Mouse (Mus musculus): Measurements from ENCODE around the gene Supt4a. TPM values are rescaled to one million over a fixed set of nuclear protein-coding genes. Genes with fewer than 3 reads are reported as not detected.

Supt4a gene
- total and polyA plus RNA-seq, 3 experiments, result 229 to 251 (median 241) TPM

- no peaks in the 10 kb centered on the region for H3K9me3 ChIP-seq (replicated peaks; ENCODE audit: low read length)
- peaks cover 76 to 97% of the 10 kb centered on the region in 2 experiments for H3K36me3 ChIP-seq (replicated peaks in 1 of 2; ENCODE audit: control insufficient read depth in 1 of 2, insufficient read depth in 1 of 2, low read length in 1 of 2)
- dilution Hi-C loops (cut with MboI; ENCODE audit: extremely low pct_ligation_motif_present, extremely low pct_unique_long_range_greater_than_20kb, low sequenced_read_pairs) (no loop called here), in situ Hi-C loops (cut with MboI; ENCODE audit: low pct_ligation_motif_present, low pct_unique_long_range_greater_than_20kb, low sequenced_read_pairs) (no loop called here)
- no peaks in the 10 kb centered on the region for H3K27me3 ChIP-seq (replicated peaks)
- TF ChIP-seq USF2 (conservative IDR thresholded peaks at IDR 0.05; ENCODE audit: low read depth, low read length) (no peak), ELF1 (IDR thresholded peaks at IDR 0.05; ENCODE audit: low read depth, low read length) (no peak), SMC3 (IDR thresholded peaks at IDR 0.05; ENCODE audit: low read depth, low read length) (peak; percentile 99), BHLHE40 (IDR thresholded peaks at IDR 0.05; ENCODE audit: low read depth, low read length) (no peak), RAD21 (IDR thresholded peaks at IDR 0.05; ENCODE audit: low read depth, low read length) (peak; percentile 99), MXI1 (IDR thresholded peaks at IDR 0.05; ENCODE audit: low read depth, low read length) (no peak), HCFC1 (IDR thresholded peaks at IDR 0.05; ENCODE audit: low read depth, low read length) (no peak), NELFE (IDR thresholded peaks at IDR 0.05; ENCODE audit: low read depth, low read length) (0 out of 2 replicates have a peak, but pooled peaks have one; percentile 9), ZC3H11A (IDR thresholded peaks at IDR 0.05; ENCODE audit: low read depth, low read length) (peak; percentile 96), TCF12 (IDR thresholded peaks at IDR 0.05; ENCODE audit: low read depth, low read length) (no peak), CTCF (conservative IDR thresholded peaks at IDR 0.05 in 1 of 2, IDR thresholded peaks at IDR 0.05 in 1 of 2; ENCODE audit: low read depth in 2 of 2, low read length in 2 of 2) (peak; percentile 95 to 99), MAX (IDR thresholded peaks at IDR 0.05; ENCODE audit: low read length) (no peak), ZMIZ1 (IDR thresholded peaks at IDR 0.05; ENCODE audit: low read depth, low read length) (no peak), KAT2A (IDR thresholded peaks at IDR 0.05; ENCODE audit: insufficient replicate concordance, low read length) (no peak)
- H3K4me3 ChIP-seq (replicated peaks in 1 of 3; ENCODE audit: low read depth in 2 of 3, low read length in 2 of 3, poor library complexity in 1 of 3), result no peak overlapping the region
- peaks cover 0 to 13% of the 10 kb centered on the region in 2 experiments; a peak in 2 of 4 replicates for H3K4me1 ChIP-seq (ENCODE audit: control insufficient read depth in 1 of 2, insufficient read depth in 2 of 2)
- no peak overlapping the region for H3K27ac ChIP-seq (ENCODE audit: insufficient read depth, low read depth)
- no peak overlapping the region for H3K9ac ChIP-seq (ENCODE audit: insufficient read depth, low read depth)
- no peaks in the 10 kb centered on the region for H3K79me2 ChIP-seq (replicated peaks; ENCODE audit: control insufficient read depth, extremely low read depth, insufficient read depth, poor library complexity, severe bottlenecking)
- no peak overlapping the region for H3K4me2 ChIP-seq (ENCODE audit: insufficient read depth, low read depth, poor library complexity, severe bottlenecking)
- DNase-seq (ENCODE audit: extremely low read depth), result peak; percentile 87
These were observed 33.6 kb downstream of the Supt4a start for GRCm38 (mm10) chr11:87770989-87771388.

GRCm38 (mm10) chr11:87772354-87772753 is 35.0 kb downstream of the Supt4a start:
- H3K27me3 ChIP-seq (replicated peaks), result no peaks in the 10 kb centered on the region
- dilution Hi-C loops (cut with MboI; ENCODE audit: extremely low pct_ligation_motif_present, extremely low pct_unique_long_range_greater_than_20kb, low sequenced_read_pairs), result no loop called here
- H3K9me3 ChIP-seq (replicated peaks; ENCODE audit: low read length), result no peaks in the 10 kb centered on the region
- no peak overlapping the region for H3K9ac ChIP-seq (ENCODE audit: insufficient read depth, low read depth)
- no peak for DNase-seq (ENCODE audit: extremely low read depth)
- TF ChIP-seq E2F4 (IDR thresholded peaks at IDR 0.05; ENCODE audit: insufficient replicate concordance, low read depth, low read length) (no peak), MEF2A (IDR thresholded peaks at IDR 0.05; ENCODE audit: borderline replicate concordance, low read depth, low read length) (no peak), PAX5 (IDR thresholded peaks at IDR 0.05; ENCODE audit: low read length) (no peak), SIN3A (IDR thresholded peaks at IDR 0.05; ENCODE audit: low read length) (no peak), RAD21 (IDR thresholded peaks at IDR 0.05; ENCODE audit: low read depth, low read length) (no peak), ETS1 (conservative IDR thresholded peaks at IDR 0.05; ENCODE audit: low read depth, low read length) (no peak), ZMIZ1 (IDR thresholded peaks at IDR 0.05; ENCODE audit: low read depth, low read length) (no peak), UBTF (IDR thresholded peaks at IDR 0.05; ENCODE audit: low read depth, low read length) (no peak)
- in situ Hi-C loops (cut with MboI; ENCODE audit: low pct_ligation_motif_present, low pct_unique_long_range_greater_than_20kb, low sequenced_read_pairs), result no loop called here
- H3K4me1 ChIP-seq (ENCODE audit: control insufficient read depth in 1 of 2, insufficient read depth in 2 of 2), result peaks cover 0 to 13% of the 10 kb centered on the region in 2 experiments; a peak in 2 of 4 replicates
- no peaks in the 10 kb centered on the region for H3K79me2 ChIP-seq (replicated peaks; ENCODE audit: control insufficient read depth, extremely low read depth, insufficient read depth, poor library complexity, severe bottlenecking)
- H3K4me2 ChIP-seq (ENCODE audit: insufficient read depth, low read depth, poor library complexity, severe bottlenecking), result no peak overlapping the region
- peaks cover 79 to 97% of the 10 kb centered on the region in 2 experiments for H3K36me3 ChIP-seq (replicated peaks in 1 of 2; ENCODE audit: control insufficient read depth in 1 of 2, insufficient read depth in 1 of 2, low read length in 1 of 2)
- no peak overlapping the region for H3K27ac ChIP-seq (ENCODE audit: insufficient read depth, low read depth)
- H3K4me3 ChIP-seq (replicated peaks in 1 of 3; ENCODE audit: low read depth in 2 of 3, low read length in 2 of 3, poor library complexity in 1 of 3), result no peak overlapping the region
